Mouse (Mus musculus) cerebral cortex, adult 2 months (tissue): Measurements from ENCODE around the gene Fut4.

Experiments used
- WGBS: fragments of 180-500 bp; shearing (Covaris S2); methylation state at CpG from one replicate; pipeline ENCODE4 v1.1.7; 2018; 5-methylcytosine and 5-hydroxymethylcytosine counted together

Gene Fut4

GRCm38 (mm10) chr9:14724755-14725420 lies 27.3 kb downstream of the Fut4 start:
- WGBS: 88% methylated on average over 5 of the region's 5 CpGs

DNA sequence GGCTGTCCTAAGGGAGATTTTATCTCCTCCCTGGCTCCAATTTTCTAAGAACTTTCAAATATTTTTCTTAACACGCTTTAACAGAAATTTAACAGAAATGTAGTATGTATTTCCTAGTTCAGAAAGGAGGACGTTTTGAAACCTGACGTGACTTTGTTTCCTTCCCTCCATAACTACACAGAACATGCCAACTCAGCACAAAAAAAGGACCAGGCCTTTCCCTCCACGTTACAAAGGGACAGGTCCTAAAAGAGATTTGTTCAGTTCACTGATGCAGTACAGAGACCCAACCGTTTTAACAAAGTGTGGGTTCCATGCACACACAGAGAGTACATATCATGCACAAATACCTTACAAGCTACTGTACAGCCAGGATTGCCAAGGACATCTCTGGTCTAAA lies 30.6 kb downstream of the Fut4 start:
- WGBS: 83% methylated on average over 5 of the region's 5 CpGs

GRCm38 (mm10) chr9:14720384-14720783 lies 31.8 kb downstream of the Fut4 start:
- WGBS: 76% methylated on average over 2 of the region's 2 CpGs

GRCm38 (mm10) chr9:14717689-14718331 lies 34.4 kb downstream of the Fut4 start:
- WGBS: 32% methylated on average over 14 of the region's 14 CpGs

DNA sequence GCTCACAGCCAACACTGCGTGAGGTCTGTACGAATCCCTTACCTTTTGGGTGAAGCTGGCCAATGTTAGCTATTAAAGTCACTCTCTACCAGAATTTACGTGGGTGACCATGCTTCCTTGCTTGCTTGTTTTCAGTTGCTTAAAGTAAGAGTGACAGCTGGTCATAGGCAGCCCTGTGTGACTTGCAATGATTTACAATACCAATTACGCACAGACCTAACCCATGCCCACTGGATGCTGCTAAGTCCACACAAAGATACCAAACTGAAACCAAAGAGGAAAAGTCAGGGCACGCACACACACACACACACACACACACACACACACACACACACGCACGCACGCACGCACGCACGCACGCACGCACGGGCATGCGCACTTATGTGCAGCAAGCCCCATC lies 36.9 kb downstream of the Fut4 start:
- 95% methylated on average over 15 of the region's 15 CpGs for WGBS

- 93% methylated on average over 3 of the region's 3 CpGs for WGBS
These were observed 41.3 kb downstream of the Fut4 start for GRCm38 (mm10) chr9:14710910-14711309.

- 47% methylated on average over 13 of the region's 13 CpGs for WGBS
These were observed 46.7 kb downstream of the Fut4 start for GRCm38 (mm10) chr9:14705321-14706162.

DNA sequence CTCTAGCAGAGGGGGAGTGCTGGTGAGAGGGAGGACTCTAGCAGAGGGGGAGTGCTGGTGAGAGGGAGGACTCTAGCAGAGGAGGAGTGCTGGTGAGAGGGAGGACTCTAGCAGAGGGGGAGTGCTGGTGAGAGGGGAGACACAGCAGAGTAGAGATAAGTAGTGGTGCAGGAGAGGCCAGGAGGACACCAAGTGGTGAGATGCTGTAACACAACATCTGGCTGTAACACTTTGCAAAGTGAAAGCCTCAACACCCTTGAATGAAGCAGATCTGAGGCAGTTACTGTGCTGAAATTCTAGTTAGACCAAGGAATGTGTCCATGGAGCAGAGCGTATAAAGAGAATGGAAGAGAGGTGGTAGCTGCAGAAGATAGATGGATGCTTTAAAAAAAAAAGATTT lies 51.4 kb downstream of the Fut4 start:
- WGBS: 81% methylated on average over 1 of the region's 1 CpGs

DNA sequence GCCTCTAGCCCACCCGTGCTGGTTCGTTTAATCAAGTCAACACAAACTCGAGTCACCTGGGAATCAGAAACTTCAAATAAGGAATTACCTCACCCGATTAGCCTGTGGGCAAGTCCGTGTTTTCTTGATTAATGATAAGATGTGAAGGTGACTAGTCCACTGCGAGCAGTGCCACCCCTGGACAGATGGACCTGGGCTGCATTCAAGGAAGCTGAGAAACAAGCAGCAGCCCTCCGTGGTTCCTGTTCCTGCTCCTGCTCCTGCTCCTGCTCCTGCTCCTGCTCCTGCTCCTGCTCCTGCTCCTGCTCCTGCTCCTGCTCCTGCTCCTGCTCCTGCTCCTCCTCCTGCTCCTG lies 52.9 kb downstream of the Fut4 start:
- WGBS: 49% methylated on average over 7 of the region's 7 CpGs

DNA sequence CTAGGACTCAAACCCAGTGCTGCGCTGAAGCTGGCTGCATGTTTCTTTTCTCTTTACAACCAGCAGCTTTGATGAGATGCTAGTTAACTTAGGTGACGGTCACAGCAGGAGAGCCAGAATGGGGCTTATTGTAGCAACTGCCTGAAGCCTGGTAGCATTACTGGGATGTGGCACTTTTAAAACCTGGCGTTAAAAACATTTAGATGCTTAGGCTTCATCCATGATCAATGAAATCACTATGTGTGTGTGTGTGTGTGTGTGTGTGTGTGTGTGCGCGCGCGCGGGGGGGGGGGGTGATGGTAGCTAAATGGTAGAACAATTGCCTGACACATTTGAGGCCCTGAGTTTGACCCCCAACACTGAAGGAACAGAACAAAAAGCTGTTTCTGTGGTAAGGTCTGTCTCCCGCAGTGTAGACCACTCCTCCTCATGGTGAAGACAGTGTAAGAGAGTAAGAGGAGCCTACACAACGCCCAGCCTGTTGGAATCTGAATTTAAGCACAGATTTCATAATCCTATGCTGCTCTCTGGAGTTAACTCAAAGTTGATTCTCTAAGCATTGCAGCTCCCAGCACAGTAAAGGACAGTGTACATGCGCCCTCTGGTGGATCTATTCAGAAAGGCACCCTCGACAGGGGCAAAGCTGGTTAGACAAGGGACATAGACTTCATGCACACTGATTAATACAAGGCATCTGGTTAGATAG lies 53.5 kb downstream of the Fut4 start:
- 48% methylated on average over 12 of the region's 12 CpGs for WGBS
